Mouse (Mus musculus): Measurements from ENCODE around the gene Gata5.

- TF ChIP-seq USF1 (IDR thresholded peaks at IDR 0.05; ENCODE audit: low read depth) (no peak), MYOG (IDR thresholded peaks at IDR 0.05; ENCODE audit: control insufficient read depth in 1 of 3, insufficient read depth in 1 of 3, insufficient read length in 2 of 3, low read depth in 2 of 3) (no peak), E2F4 (IDR thresholded peaks at IDR 0.05; ENCODE audit: insufficient read depth) (no peak), TCF12 (IDR thresholded peaks at IDR 0.05; ENCODE audit: insufficient read depth, poor library complexity, severe bottlenecking) (no peak), POLR2AphosphoS2 (IDR thresholded peaks at IDR 0.05; ENCODE audit: insufficient read length, low read depth) (no peak), POLR2A (IDR thresholded peaks at IDR 0.05; ENCODE audit: insufficient read length, low read depth) (no peak), SRF (IDR thresholded peaks at IDR 0.05; ENCODE audit: control insufficient read depth, insufficient read length, low read depth) (no peak), CEBPB (IDR thresholded peaks at IDR 0.05; ENCODE audit: insufficient read depth, poor library complexity, severe bottlenecking) (no peak)
These were observed 5.4 kb upstream of the Gata5 start for GRCm38 (mm10) chr2:180339886-180340285.

All from myocyte (in vitro differentiated cells).